Mouse (Mus musculus): ENCODE measurements around the gene Zfp423. TPM values are rescaled to one million over a fixed set of nuclear protein-coding genes. Genes with fewer than 3 reads are reported as not detected.

The Zfp423 gene
- polyA plus RNA-seq, 1 experiment from 2014 or later = 36.5 TPM

- Histone ChIP-seq H3K27me3 (no peaks in the 10 kb centered on the region), H3K27ac (peak overlapping the region; percentile 24; the same call in 1 of the 2 replicates), H3K9ac (peak overlapping the region; percentile 68), H3K4me2 (replicated peaks) (peak overlapping the region; percentile 83), H3K36me3 (no peaks in the 10 kb centered on the region), H3K9me3 (no peaks in the 10 kb centered on the region), H3K4me3 (peak overlapping the region; percentile 35), H3K4me1 (peaks cover 63% of the 10 kb centered on the region)
- 3% methylated on average over 42 of the region's 42 CpGs for WGBS
- no peak for ATAC-seq (ENCODE audit: insufficient number of reproducible peaks, insufficient read depth, low FRiP score, low TSS enrichment)
These were observed 15.7 kb downstream of the Zfp423 start for GRCm38 (mm10) chr8:87943651-87944091.

GRCm38 (mm10) chr8:87940646-87941045 is 18.7 kb downstream of the Zfp423 start:
- WGBS = 39% methylated on average over 6 of the region's 6 CpGs
- Histone ChIP-seq H3K4me3 (no peak overlapping the region), H3K27ac (peak overlapping the region; percentile 38; the same call in 1 of the 2 replicates), H3K4me2 (replicated peaks) (no peak overlapping the region), H3K27me3 (no peaks in the 10 kb centered on the region), H3K4me1 (peaks cover 67% of the 10 kb centered on the region), H3K36me3 (no peaks in the 10 kb centered on the region), H3K9ac (no peak overlapping the region), H3K9me3 (no peaks in the 10 kb centered on the region)
- no peak for ATAC-seq (ENCODE audit: insufficient number of reproducible peaks, insufficient read depth, low FRiP score, low TSS enrichment)

GRCm38 (mm10) chr8:87939308-87939936 is 20.0 kb downstream of the Zfp423 start:
- Histone ChIP-seq H3K27me3 (no peaks in the 10 kb centered on the region), H3K27ac (peak overlapping the region; percentile 90), H3K4me3 (peak overlapping the region; percentile 17; the same call in 1 of the 2 replicates), H3K9me3 (no peaks in the 10 kb centered on the region), H3K4me1 (peaks cover 61% of the 10 kb centered on the region), H3K36me3 (no peaks in the 10 kb centered on the region), H3K9ac (peak overlapping the region; percentile 47; the same call in 1 of the 2 replicates), H3K4me2 (replicated peaks) (peak overlapping the region; percentile 51)
- ATAC-seq (ENCODE audit: insufficient number of reproducible peaks, insufficient read depth, low FRiP score, low TSS enrichment) = 0 out of 2 replicates have a peak, but pooled peaks have one; percentile 3
- WGBS = 8% methylated on average over 8 of the region's 8 CpGs

GRCm38 (mm10) chr8:87938351-87939232 is 20.8 kb downstream of the Zfp423 start:
- Histone ChIP-seq H3K36me3 (no peaks in the 10 kb centered on the region), H3K4me1 (peaks cover 61% of the 10 kb centered on the region), H3K27ac (peak overlapping the region; percentile 90), H3K9ac (peak overlapping the region; percentile 47; the same call in 1 of the 2 replicates), H3K9me3 (no peaks in the 10 kb centered on the region), H3K4me2 (replicated peaks) (peak overlapping the region; percentile 51), H3K4me3 (peak overlapping the region; percentile 17), H3K27me3 (no peaks in the 10 kb centered on the region)
- under 1% methylated on average over 20 of the region's 20 CpGs for WGBS
- peak; percentile 95 for ATAC-seq (ENCODE audit: insufficient number of reproducible peaks, insufficient read depth, low FRiP score, low TSS enrichment)

- Histone ChIP-seq H3K9me3 (no peaks in the 10 kb centered on the region), H3K27ac (no peak overlapping the region), H3K36me3 (no peaks in the 10 kb centered on the region), H3K4me2 (replicated peaks) (no peak overlapping the region), H3K9ac (no peak overlapping the region), H3K27me3 (no peaks in the 10 kb centered on the region), H3K4me3 (no peak overlapping the region), H3K4me1 (peaks cover 70% of the 10 kb centered on the region)
- 73% methylated on average over 3 of the region's 3 CpGs for WGBS
- no peak for ATAC-seq (ENCODE audit: insufficient number of reproducible peaks, insufficient read depth, low FRiP score, low TSS enrichment)
These were observed 22.2 kb downstream of the Zfp423 start for GRCm38 (mm10) chr8:87937211-87937610.

GRCm38 (mm10) chr8:87935088-87935680 is 24.2 kb downstream of the Zfp423 start:
- peaks cover 71% of the 10 kb centered on the region for H3K4me1 ChIP-seq
- H3K9ac ChIP-seq = no peak overlapping the region
- no peaks in the 10 kb centered on the region for H3K27me3 ChIP-seq
- H3K4me3 ChIP-seq = no peak overlapping the region
- WGBS = 88% methylated on average over 6 of the region's 6 CpGs
- ATAC-seq (ENCODE audit: insufficient number of reproducible peaks, insufficient read depth, low FRiP score, low TSS enrichment) = no peak
- H3K27ac ChIP-seq = no peak overlapping the region
- H3K4me2 ChIP-seq (replicated peaks) = no peak overlapping the region
- no peaks in the 10 kb centered on the region for H3K36me3 ChIP-seq
- no peaks in the 10 kb centered on the region for H3K9me3 ChIP-seq

GRCm38 (mm10) chr8:87934175-87934574 is 25.2 kb downstream of the Zfp423 start:
- Histone ChIP-seq H3K9me3 (no peaks in the 10 kb centered on the region), H3K36me3 (no peaks in the 10 kb centered on the region), H3K4me2 (replicated peaks) (no peak overlapping the region), H3K4me3 (no peak overlapping the region), H3K27me3 (no peaks in the 10 kb centered on the region), H3K9ac (no peak overlapping the region), H3K4me1 (peaks cover 67% of the 10 kb centered on the region), H3K27ac (no peak overlapping the region)
- 60% methylated on average over 13 of the region's 13 CpGs for WGBS
- no peak for ATAC-seq (ENCODE audit: insufficient number of reproducible peaks, insufficient read depth, low FRiP score, low TSS enrichment)

- H3K4me1 ChIP-seq = peaks cover 67% of the 10 kb centered on the region
- ATAC-seq (ENCODE audit: insufficient number of reproducible peaks, insufficient read depth, low FRiP score, low TSS enrichment) = no peak
These were observed 25.6 kb downstream of the Zfp423 start for GRCm38 (mm10) chr8:87933752-87934151.

GRCm38 (mm10) chr8:87928857-87929256 is 30.5 kb downstream of the Zfp423 start:
- peak overlapping the region; percentile 47; the same call in 1 of the 2 replicates for H3K27ac ChIP-seq
- H3K9me3 ChIP-seq = no peaks in the 10 kb centered on the region
- H3K9ac ChIP-seq = no peak overlapping the region
- no peaks in the 10 kb centered on the region for H3K27me3 ChIP-seq
- ATAC-seq (ENCODE audit: insufficient number of reproducible peaks, insufficient read depth, low FRiP score, low TSS enrichment) = no peak
- 13% methylated on average over 2 of the region's 2 CpGs for WGBS
- H3K4me2 ChIP-seq (replicated peaks) = no peak overlapping the region
- peaks cover 67% of the 10 kb centered on the region for H3K4me1 ChIP-seq
- no peak overlapping the region for H3K4me3 ChIP-seq
- no peaks in the 10 kb centered on the region for H3K36me3 ChIP-seq

More at GRCm38 (mm10) chr8:87933752-87934151, 25.6 kb downstream of the Zfp423 start:
- WGBS = 52% methylated on average over 8 of the region's 8 CpGs
- Histone ChIP-seq H3K27me3 (no peaks in the 10 kb centered on the region), H3K9ac (0 out of 2 replicates have a peak overlapping the region, but pooled peaks have one; percentile 1), H3K4me2 (replicated peaks) (no peak overlapping the region), H3K27ac (no peak overlapping the region), H3K36me3 (no peaks in the 10 kb centered on the region), H3K4me3 (no peak overlapping the region), H3K9me3 (no peaks in the 10 kb centered on the region)

- 0 out of 2 replicates have a peak, but pooled peaks have one; percentile 5 for ATAC-seq (ENCODE audit: insufficient number of reproducible peaks, insufficient read depth, low FRiP score, low TSS enrichment)
- H3K9me3 ChIP-seq = no peaks in the 10 kb centered on the region
- no peak overlapping the region for H3K4me3 ChIP-seq
- H3K4me2 ChIP-seq (replicated peaks) = no peak overlapping the region
- H3K36me3 ChIP-seq = no peaks in the 10 kb centered on the region
- H3K27me3 ChIP-seq = no peaks in the 10 kb centered on the region
- H3K27ac ChIP-seq = peak overlapping the region; percentile 78; the same call in 1 of the 2 replicates
- 58% methylated on average over 10 of the region's 10 CpGs for WGBS
- no peak overlapping the region for H3K9ac ChIP-seq
- peaks cover 61% of the 10 kb centered on the region for H3K4me1 ChIP-seq
These were observed 32.2 kb downstream of the Zfp423 start for GRCm38 (mm10) chr8:87927034-87927830.

Data from embryonic facial prominence, embryonic 12.5 days (tissue).